Mouse (Mus musculus) adrenal gland, postnatal 36 days (tissue): ENCODE measurements around the gene Ncapd2. TPM values are rescaled to one million over a fixed set of nuclear protein-coding genes. Genes with fewer than 3 reads are reported as not detected.

Experiments used
- DNase-seq, 2 experiments: peaks; one replicate each; pipeline ENCODE4 v3.0.0; 2021; ENCODE audit warnings: mixed read lengths in 1 of 2
- long read RNA-seq, 2 experiments: library from polyadenylated mRNA; stranded (forward); transcript quantifications; one replicate each; pipeline ENCODE4 v2.0.0; 2021; ENCODE audit warnings: borderline sequencing depth in 2 of 2
- total RNA-seq, 2 experiments: library from RNA; stranded (reverse); gene quantifications; 2 replicates each; pipeline ENCODE4 v1.2.3; 2021

Gene Ncapd2
- total RNA-seq, result 10 to 100 TPM; 18.5 to 25.6 TPM
- long read RNA-seq, experiment 1, full-length matches to known transcripts, result 6 of 14 reads
- long read RNA-seq, experiment 1, partial matches to known transcripts, result 5 of 14 reads
- long read RNA-seq, experiment 1, other reads (novel, unspliced or antisense), result 3 of 14 reads
- long read RNA-seq, experiment 2, full-length matches to known transcripts, result 3 of 5 reads
- long read RNA-seq, experiment 2, partial matches to known transcripts, result 1 of 5 reads
- long read RNA-seq, experiment 2, other reads (novel, unspliced or antisense), result 1 of 5 reads

DNA sequence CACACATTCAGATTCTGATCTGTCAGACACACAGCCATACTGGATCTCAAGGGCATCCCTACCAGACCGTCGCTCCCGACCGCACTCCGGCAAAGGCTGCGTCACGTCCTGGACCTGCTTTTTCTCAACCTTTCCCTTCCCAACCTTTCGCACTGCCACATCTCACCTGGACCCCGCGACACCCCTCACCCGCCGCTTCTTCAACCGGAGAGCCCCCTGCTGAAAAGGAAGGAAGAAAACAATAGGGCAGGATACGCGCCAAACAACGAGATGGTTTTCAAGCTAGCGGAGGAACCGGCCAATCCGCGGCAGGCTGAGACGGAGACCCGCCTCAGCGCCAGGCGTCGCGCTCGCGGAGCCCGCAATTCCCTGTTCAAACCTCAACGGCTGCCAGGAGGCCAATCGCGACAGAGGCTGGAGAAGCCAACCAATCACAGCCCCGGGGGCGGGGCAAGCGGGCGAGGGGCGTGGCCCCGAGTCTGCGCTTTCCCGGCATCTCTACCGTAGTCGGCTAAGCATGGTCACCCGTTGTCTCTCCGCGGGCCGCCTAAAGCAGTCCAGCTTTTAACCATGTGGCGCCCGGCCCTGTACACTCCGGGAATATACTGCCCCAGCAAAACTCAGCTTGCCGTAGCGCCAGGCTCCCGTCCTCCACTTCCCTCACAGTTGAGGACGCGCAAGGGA is at the start of gene Ncapd2, which contains the start of gene Mrpl51:
Gene Ncapd2, minus strand, starts transcription at position 370 of the 684 bp plus-strand sequence.
Gene Mrpl51, plus strand, starts transcription at position 470 of the 684 bp plus-strand sequence.
- peak; percentile 97 to 99 for DNase-seq

DNA sequence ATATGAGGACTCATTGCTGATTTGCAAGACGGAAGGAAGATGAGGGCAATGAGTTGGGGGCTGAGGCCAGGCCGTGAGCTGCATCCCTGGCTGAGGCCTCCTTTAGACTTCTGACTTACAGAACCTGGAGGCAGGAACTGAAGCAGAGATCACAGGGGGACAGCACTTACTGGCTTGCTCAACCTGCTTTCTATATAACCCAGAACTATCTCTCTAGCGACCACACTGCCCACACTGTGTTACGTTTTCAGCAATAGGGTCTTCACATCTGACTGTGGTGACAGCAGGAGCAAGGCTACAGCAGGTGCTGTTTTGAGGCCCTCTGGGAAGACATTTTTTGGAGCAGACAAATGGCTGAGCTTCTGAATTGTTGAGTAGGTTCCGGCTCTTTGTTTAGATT is 49.1 kb upstream of the Ncapd2 start:
- no peak for DNase-seq

DNA sequence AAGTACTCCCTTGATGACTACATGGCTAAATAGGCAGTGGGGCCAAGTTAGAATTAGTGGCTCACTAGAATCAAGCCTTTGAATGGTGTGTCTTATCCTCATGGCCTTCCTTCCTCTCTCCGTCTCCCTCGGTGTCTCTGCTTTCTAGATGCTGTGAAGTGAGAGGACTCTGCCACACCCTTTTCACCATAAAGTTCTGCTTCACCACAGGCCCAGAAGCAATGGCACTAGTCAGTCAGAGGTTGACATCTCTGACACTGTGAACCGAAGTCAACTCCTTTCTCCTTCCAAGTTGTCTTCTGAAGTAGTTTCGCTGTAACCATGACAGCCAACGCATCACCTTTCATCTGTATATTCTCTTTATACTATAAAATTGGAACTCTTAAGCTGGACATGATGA is 48.0 kb upstream of the Ncapd2 start:
- no peak for DNase-seq

DNA sequence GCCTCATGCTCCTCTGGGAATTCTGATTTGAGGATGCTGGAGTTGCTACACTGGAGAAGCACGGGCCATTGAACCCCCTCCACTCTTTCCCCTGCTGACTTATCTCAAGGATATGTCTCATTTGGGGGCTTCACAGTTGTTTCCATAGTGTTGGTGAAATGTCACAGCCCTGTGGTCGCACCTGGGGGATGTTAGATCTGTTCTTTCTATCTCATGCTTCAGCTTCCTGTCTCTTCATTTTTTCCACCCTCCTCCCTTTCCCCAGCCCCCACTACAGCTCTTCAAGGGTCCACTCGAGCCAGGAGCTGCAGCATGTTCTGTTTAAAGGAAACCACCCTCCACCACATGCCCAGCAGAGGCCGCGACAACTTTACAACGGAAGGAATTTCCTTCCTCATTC is 46.9 kb upstream of the Ncapd2 start:
- no peak for DNase-seq

DNA sequence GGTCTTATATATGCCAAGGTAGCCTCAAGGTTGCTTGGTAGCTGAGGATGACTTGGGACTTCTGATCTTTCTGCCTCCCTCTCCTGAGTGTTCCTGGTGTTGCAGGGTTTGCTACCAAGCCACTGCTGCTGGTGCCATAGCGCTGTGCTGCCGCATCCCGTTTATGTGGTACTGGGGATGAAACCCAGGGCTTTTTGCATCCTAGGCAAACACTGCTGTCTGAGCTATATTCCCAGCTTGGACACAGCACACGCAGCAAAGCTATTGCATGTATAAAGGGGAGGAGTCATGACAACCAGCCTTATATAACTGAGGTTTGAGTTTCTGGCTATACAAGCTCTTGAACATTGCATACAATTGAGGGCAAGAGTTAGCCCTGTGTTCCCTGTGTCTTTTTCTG is 45.9 kb upstream of the Ncapd2 start:
- no peak for DNase-seq

DNA sequence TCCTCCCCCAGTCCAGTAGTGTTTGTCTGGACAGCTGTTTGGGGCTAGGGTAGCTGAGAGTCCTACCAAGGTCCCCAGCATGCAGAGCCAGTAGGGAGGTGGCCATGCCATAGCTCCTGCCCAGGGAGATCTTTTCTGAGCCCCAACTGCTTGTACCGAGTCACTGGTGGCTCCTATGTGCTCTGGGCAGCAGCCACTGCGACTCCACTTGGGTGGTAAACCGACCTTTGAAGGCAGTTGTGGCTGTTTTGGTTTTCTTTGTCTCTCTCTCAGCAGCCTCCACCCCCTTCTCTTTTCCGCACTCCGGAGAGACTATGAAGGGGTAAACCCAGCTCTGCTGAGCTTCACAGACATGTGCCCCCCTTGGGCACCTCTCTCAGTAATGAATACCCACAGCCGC is 45.3 kb upstream of the Ncapd2 start, which contains the start of gene Cd27:
Gene Cd27, minus strand, starts transcription at position 229 of the 400 bp plus-strand sequence.
- DNase-seq, result no peak

DNA sequence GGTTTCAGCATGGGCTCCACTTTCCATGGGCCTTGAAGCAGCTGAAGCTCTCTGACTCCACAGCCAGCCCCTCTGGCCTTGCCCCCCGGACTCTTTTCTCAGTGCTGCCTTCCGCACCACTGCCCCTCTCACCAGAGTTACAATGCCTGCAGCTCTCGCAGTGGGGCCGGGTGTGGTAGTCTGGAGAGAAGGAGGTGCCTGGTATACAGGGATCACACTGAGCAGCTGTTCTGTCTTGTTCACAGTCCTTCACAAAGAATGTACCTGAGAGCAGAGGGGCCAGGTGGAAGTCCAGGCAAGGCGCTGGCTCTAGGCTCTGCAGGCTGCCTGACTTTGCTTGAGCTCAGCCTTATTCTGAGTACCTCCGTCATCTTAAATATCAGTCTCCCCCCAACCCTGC is 44.8 kb upstream of the Ncapd2 start:
- no peak for DNase-seq

DNA sequence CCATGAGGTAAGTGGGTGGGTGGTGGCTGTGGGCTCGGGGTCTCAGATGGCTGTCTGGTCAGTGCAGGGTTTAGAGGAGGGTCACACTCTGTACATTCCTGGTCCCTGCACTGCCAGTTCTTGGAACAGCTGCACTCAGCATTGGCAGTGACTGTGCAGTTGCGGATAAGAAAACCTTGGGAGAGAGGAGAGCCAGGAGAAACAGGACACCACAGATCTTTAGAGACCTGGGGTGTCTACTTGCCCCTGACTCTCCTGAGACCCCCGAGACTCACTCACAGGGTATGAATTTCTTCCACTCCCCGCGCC is 43.0 kb upstream of the Ncapd2 start:
- DNase-seq, result no peak

DNA sequence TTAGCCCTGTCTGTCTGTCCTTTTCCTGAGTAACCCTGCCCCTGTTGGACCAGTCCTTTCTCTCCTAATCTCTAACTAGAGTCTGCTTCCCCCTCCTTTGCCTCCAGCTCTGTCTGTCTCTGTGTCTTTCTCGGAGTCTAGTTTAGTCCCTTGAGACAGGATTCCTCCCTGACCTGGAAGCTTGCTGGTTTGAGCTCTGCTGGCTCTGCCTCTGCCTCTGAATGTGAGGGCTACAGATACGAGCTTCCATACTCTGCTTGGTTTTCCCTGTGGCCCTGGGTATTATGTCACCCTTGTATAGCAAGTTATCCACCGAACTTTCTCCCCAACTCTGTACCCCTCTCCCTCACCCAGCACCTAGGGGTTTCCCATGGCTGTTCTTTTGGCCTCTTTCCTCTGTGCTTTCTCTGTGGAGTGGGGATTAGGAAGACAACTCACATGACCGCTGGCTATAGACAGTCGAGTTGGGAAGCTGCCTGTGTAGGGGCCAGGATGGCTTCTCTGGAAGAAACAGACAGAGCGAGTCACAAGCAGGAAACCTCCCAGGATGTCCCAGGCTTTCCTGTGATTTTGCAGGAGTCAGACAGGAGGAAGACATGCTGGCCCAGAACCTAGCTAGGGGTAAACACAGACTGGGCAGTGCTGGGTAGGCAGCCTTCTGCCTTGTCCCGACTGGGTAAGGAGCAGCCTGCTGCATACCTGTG is 42.5 kb upstream of the Ncapd2 start:
- no peak for DNase-seq

DNA sequence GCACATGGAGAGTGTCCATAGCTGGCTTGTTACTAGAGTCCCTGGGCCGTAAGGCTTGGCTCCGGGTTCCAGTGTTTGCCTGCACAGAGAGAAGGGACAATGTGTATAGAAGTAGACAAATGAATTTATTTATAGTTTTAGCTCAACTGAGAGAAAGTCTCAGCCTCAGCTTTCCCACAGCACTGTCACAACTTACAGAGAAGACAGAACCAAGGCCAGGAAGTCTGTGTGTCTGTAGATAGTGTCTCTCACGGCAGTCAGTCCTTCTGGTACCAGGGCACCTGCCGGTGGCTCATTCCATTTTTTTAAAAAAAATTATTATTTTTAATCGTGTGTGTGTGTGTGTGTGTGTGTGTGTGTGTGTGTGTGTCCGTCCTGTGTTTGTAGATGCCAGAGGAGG is 41.0 kb upstream of the Ncapd2 start:
- no peak for DNase-seq

DNA sequence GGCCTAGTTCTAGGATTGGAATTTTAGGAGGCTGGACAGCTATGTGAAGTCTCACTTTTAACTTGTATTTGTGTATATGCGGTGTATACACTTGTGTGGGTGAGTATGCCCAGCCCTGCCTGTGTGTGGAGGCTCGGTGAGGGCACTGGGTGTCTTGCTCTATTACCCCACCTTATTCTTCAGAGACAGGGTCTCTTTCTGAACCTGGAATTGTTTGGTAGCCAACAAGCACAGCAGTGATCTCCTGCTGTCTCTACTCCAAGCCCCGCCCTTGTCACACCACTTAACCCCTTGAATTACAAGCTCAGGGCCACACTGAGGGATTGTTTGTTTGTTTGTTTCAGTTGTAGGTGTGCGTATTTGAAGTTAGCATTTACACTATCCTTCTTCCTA is 40.5 kb upstream of the Ncapd2 start:
- no peak for DNase-seq

DNA sequence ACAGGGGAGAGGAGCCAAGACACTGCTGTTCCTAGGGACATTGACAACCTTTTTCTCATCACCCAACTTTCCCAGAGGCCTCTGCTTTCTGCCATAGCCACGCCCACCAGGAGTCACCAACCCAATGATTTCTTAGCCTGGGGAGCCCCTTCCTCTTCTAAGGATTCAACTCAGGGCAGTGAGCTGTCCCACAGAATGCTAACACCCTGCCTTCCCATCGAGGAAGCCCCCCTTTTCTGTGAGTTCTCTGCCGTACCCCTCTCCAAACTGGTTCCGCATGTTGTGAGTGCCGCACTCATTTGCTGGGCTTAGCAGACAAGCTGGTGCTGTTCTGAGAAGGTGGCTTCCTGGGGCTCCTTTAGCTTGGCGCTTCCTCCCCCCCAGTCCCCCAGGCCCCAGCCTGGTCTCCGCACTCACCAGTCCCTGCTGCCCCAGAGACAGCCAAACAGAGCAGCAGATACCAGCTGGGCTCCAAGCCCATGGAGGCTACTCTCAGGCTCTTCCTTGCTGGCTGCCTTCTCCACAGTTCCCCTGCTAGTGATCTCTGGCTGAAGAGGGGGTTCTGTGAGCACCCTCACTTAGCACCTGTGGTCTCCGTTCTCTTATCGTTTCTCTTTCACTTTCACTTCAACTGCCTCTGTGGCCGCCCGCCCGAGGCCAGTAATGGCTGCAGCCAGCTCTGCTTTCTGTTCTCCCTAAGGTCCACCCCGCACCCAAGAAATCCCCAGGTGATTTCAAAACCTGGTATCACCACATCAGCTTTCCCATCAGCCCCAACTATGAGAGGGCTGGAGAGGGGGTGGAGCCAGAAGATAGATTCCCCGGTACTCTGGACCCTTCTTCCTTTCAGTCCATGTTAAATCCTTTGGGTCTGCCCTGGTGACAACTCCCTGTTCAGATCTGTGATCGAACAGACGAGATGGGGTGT is 39.9 kb upstream of the Ncapd2 start, which contains the start of gene Tapbpl:
Gene Tapbpl, minus strand, starts transcription at position 744 of the 928 bp plus-strand sequence.
- DNase-seq, result peak; percentile 77 to 80

DNA sequence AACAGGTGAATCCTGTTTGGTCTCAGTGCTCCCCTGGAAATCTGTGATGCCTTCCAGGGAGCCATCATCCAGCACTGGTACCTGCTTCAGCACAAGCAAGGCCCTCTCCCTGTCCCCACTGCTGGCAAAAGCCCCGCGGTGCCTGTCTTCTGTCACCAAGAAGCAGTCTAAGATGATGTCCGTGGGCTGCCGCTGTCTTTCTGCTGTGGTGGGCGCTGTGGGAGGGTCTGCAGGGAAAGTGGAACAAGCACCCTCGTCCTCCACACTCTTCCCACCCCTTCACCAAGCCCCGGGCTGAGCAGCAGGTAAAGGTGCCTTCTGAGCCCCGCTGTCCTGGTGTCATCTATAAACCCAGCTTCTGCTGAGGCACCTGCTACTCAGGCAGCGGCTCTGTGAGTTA is 39.1 kb upstream of the Ncapd2 start:
- DNase-seq, result no peak

DNA sequence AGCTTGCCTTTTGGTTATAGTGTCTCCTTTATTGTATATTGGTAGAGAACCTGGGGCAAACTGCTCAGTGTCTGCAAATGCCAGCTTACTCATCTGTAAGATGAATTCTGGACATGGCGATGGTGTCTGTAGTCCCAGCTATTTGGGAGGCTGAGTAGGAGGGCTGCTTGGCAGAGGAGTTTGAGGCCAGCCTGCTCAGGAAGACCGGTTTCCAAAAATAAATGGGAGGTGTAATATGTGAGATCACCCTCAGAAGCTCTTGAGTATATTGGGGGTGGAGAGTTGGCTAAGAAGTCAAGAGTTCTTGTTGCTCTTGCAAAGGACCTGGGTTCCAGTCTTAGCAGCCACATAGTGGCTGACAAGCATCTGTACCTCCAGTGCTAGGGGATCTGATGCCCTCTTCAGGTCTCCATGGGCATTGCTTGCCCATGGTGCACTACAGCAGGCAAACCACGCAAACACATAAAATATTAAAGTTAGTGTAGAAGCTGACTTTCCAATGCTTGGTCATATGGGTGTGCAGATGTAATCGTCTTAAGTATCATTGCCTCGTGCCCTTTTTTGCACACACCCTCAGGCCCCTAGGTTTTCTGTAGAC is 34.1 kb upstream of the Ncapd2 start:
- peak in 1 of 2 experiments; percentile 50 for DNase-seq

DNA sequence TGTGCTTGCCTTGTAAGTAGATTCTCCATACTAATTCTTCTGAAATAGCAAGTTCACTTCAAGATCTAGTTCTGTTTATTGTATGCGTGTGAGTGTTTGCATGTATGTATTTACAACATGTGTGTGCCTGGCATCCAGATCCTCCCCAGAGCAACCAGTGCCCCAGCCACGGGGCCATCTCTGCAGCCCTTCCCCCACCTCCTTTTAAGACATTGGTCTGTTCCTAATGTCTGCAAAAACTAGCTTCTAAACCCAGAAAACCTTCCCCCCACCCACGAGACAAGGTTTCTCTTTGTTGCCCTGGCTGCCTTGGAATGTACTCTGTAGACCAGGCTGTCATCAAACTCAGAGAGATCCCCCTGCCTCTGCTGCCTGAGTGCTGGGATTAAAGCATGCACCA is 31.1 kb upstream of the Ncapd2 start:
- DNase-seq, result no peak

DNA sequence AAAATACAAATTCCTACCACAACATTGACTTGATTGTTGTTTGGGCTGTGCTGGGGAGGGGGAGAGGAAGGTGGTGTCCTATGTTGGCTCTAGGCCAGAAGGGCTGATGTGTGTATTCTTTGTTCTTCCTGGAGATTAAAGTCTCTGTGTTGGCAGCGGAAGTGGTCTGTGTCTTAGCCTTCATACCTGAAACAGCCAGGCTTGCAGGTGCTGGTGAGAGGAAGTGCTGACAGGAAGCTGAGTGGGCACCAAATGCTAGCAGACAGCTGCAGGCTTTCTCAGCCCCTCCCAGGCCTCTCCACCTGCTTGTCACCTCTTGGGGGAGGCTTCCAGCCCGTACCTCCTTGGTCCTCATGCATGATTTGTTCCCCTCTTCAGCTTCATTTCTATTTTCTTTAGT is 30.6 kb upstream of the Ncapd2 start:
- no peak for DNase-seq

DNA sequence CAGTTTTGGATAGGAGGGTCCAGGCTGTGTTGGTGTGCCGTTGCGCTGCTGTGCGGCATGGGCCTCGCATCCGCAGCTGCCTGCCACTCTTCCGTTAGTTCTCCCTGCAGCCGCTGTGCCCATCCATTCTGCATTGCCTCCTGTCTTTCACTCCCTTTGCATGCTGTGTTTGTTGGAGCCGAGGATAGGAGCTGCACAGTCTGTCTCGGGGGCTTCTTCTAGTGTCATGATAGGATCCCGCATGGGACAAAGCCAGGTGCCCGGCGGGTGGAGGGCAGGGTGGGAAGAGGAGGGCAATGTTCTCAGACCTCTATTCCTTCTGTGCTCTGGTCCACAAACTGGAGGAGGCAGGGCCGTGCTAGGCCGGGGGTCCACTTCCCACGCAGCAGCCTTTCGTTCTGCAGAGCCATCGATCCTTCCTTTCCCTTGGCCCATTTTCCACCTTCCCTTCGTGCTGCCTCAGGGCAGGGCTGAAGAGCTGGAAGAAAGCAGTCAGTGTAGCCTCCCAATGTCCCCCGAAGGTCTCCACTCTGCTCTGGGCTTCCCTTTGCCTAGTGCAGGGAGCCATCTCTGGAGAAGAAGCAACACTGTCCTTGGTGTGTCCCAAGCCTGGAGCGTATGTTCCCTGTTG is 29.7 kb upstream of the Ncapd2 start:
- DNase-seq, result no peak

DNA sequence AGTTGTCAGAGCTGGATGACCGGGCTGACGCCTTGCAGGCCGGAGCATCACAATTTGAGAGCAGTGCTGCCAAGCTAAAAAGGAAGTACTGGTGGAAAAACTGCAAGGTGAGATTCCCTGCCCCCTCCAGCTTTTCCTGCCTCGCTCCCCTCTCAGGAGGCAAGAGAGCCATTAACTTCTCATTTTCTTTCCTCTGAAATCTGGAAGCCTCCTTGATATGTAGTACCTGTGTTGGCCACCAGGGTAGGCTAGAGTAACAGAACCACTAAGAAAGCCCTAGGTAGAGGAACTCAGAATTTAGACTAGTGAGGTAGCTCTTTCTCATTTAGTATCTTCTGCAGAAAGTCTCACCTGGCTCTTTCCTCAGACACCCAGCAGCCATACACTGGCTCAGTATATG is 27.5 kb upstream of the Ncapd2 start:
- DNase-seq, result peak; percentile 47 to 50

DNA sequence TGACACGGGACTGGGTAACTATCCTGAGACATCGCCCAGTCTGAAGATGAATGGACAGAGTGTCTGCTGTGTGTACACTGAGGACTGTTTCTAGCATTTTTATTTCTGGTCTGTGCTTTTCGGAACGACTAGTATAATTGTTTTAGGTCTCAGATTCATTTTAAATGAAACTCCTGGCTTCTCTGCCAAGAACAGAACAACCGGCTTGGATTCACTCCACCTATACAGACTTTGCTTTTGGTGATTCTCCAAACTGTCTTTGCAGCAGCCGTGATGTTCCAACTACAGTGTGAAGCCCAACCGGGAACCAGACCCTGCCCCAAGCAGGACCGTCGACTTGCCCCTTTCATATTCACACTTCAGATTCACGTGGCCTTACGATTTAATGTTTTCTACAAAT is 26.4 kb upstream of the Ncapd2 start:
- no peak for DNase-seq

DNA sequence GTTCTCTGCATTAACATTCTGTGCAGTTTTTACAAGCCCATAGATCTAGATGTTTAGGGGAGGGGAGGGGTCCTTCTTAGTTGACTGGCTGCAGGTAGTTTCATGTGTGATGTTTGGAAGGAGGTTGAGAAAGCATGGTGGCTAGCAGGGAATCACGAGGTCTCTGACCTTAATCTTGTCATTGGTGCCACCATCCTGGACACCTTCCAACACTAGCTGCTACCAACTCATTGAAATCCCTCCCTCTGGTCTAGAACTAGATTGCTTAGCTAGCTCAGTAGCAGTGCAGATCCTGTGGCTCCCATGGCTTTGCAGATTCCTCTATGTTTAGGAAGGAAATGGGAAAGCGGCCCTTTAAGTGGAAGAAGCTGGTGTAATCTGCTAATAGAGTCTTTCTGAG is 25.4 kb upstream of the Ncapd2 start:
- peak; percentile 66 to 72 for DNase-seq
